Mouse (Mus musculus) midbrain, postnatal 0 days (tissue): ENCODE measurements around the gene Clca3a1. TPM values are rescaled to one million over a fixed set of nuclear protein-coding genes. Genes with fewer than 3 reads are reported as not detected.

Experiments
- ATAC-seq: fragments of 200-750 bp; cut with Nextera tagmentation; 2 replicates; pipeline ENCODE4 v1.8.0; 2017; ENCODE audit warnings: moderate number of reproducible peaks, mild to moderate bottlenecking, moderate TSS enrichment, moderate library complexity; ENCODE audit not compliant: low FRiP score
- DNase-seq: peaks from one replicate; pipeline ENCODE4 v3.0.0-alpha.2; 2015; ENCODE audit warnings: low spot score
- H3K27ac ChIP-seq: fragments of 300-500 bp; sonication (generic); 2 replicates; pipeline ENCODE4 v1.5.1; 2014; ENCODE audit warnings: low read depth, mild to moderate bottlenecking, low read length, mixed read lengths
- H3K27me3 ChIP-seq: fragments of 300-500 bp; sonication (generic); 2 replicates; pipeline ENCODE4 v1.6.1; 2014; ENCODE audit warnings: low read length, control low read depth, mixed read lengths; ENCODE audit not compliant: insufficient read depth
- H3K36me3 ChIP-seq: fragments of 300-500 bp; sonication (generic); 2 replicates; pipeline ENCODE4 v1.6.1; 2014; ENCODE audit warnings: low read length, control low read depth, mixed read lengths; ENCODE audit not compliant: insufficient read depth
- H3K4me1 ChIP-seq: fragments of 300-500 bp; sonication (generic); 2 replicates; pipeline ENCODE4 v1.6.1; 2014; ENCODE audit warnings: mild to moderate bottlenecking, control low read depth, antibody characterized with exemption, low read length, mixed read lengths; ENCODE audit not compliant: insufficient read depth
- H3K4me2 ChIP-seq: fragments of 300-500 bp; sonication (generic); 2 replicates; pipeline ENCODE4 v1.6.1; 2014; ENCODE audit warnings: low read depth, mild to moderate bottlenecking, low read length, mixed read lengths; ENCODE audit not compliant: poor library complexity, severe bottlenecking
- H3K4me3 ChIP-seq: fragments of 300-500 bp; sonication (generic); 2 replicates; pipeline ENCODE4 v1.5.1; 2014; ENCODE audit warnings: low read depth, mild to moderate bottlenecking, low read length, moderate library complexity
- H3K9ac ChIP-seq: fragments of 300-500 bp; sonication (generic); replicated peaks from 2 replicates; pipeline ENCODE4 v1.6.1; 2014; ENCODE audit warnings: mild to moderate bottlenecking, low read length, moderate library complexity, mixed read lengths; ENCODE audit not compliant: poor library complexity, severe bottlenecking
- H3K9me3 ChIP-seq: fragments of 300-500 bp; sonication (generic); 2 replicates; pipeline ENCODE4 v1.6.1; 2016; ENCODE audit warnings: low read length, control low read depth
- CTCF ChIP-seq: IDR thresholded peaks from 2 replicates; pipeline ENCODE4 v1.5.1; 2016; ENCODE audit warnings: antibody characterized with exemption, mild to moderate bottlenecking
- WGBS: fragments of 180-500 bp; shearing (Covaris S2); extraction: QIAGEN DNeasy Blood & Tissue Kit; methylation state at CpG from one replicate; pipeline ENCODE4 v1.1.7; 2014; 5-methylcytosine and 5-hydroxymethylcytosine counted together
- polyA plus RNA-seq: library from polyadenylated mRNA; unstranded; fragments of >200 nt; fragmentation: Nextera tagmentation; extraction: Ambion mirVana; gene quantifications from 2 replicates; pipeline ENCODE4 v1.2.1, GENCODE M21; 2015
- total RNA-seq: library from RNA; depleted of rRNA; stranded (reverse); fragments of >200 nt; gene quantifications from 2 replicates; pipeline ENCODE4 v1.2.3, GENCODE M21; 2014; rRNA removed

Gene Clca3a1
- total and polyA plus RNA-seq, 2 experiments from 2014 or later: 0.27 to 1.4 TPM

DNA sequence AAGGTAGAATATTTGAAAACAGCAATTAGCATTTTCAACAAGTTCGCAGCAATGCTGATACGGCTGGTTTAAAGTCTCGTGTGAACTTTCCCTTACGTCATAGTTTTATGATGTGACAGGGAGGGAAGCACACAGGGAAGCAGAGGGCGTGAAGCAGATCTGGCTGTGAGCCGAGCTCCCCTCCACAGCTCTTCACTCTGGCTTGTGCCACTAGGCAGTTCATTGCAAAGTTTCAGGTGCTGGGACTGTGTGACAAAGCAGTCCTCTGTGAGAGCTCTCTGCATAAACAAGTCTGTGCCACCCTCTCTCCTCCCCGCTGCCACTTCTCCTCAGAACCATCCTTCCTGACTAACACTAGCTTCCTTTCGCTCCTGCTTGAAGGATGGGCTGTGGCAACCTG, 72.5 kb downstream of the Clca3a1 start:
- ATAC-seq: no peak
- H3K36me3 ChIP-seq: peaks cover 22% of the 10 kb centered on the region
- no peaks in the 10 kb centered on the region for H3K27me3 ChIP-seq
- DNase-seq: no peak
- H3K9me3 ChIP-seq: no peaks in the 10 kb centered on the region
- H3K4me1 ChIP-seq: no peaks in the 10 kb centered on the region
- H3K4me2 ChIP-seq: no peak overlapping the region
- 83% methylated on average over 8 of the region's 8 CpGs for WGBS
- H3K9ac ChIP-seq: no peak overlapping the region
- no peak for TF ChIP-seq CTCF
- H3K4me3 ChIP-seq: no peak overlapping the region
- no peak overlapping the region for H3K27ac ChIP-seq

GRCm38 (mm10) chr3:144687618-144688017, 73.2 kb downstream of the Clca3a1 start:
- no peaks in the 10 kb centered on the region for H3K4me1 ChIP-seq
- no peak overlapping the region for H3K27ac ChIP-seq
- H3K4me3 ChIP-seq: no peak overlapping the region
- no peak overlapping the region for H3K4me2 ChIP-seq
- TF ChIP-seq CTCF: no peak
- no peaks in the 10 kb centered on the region for H3K9me3 ChIP-seq
- no peaks in the 10 kb centered on the region for H3K27me3 ChIP-seq
- peaks cover 18% of the 10 kb centered on the region for H3K36me3 ChIP-seq
- no peak overlapping the region for H3K9ac ChIP-seq
- 92% methylated on average over 9 of the region's 9 CpGs for WGBS
- no peak for ATAC-seq
- no peak for DNase-seq

DNA sequence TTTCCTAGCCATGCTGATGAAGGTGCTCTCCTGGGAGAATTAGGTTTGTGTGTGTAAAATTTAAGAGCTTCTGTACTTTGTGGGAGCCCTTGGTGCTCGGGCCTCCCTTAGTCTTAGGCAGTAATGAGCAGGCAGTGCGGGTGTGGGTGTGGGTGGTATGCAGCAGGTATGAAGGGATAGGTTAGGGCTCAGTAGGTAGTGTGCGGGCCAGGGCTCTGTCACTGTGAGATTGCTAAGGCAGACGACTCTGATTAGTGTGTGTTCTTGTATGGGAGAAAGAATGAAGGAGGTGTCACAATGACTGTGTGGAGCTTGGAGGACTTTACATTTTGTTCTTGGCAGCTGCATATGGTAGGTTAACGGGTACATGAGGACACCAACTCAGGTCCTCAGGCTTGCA, 74.6 kb downstream of the Clca3a1 start:
- H3K27me3 ChIP-seq: no peaks in the 10 kb centered on the region
- no peak overlapping the region for H3K4me3 ChIP-seq
- peaks cover 18% of the 10 kb centered on the region for H3K36me3 ChIP-seq
- DNase-seq: no peak
- no peak for ATAC-seq
- WGBS: 94% methylated on average over 5 of the region's 5 CpGs
- no peaks in the 10 kb centered on the region for H3K4me1 ChIP-seq
- no peak overlapping the region for H3K27ac ChIP-seq
- no peak overlapping the region for H3K9ac ChIP-seq
- no peak for TF ChIP-seq CTCF
- no peak overlapping the region for H3K4me2 ChIP-seq
- no peaks in the 10 kb centered on the region for H3K9me3 ChIP-seq

GRCm38 (mm10) chr3:144683136-144683814, 77.5 kb downstream of the Clca3a1 start:
- Histone ChIP-seq H3K9ac (no peak overlapping the region), H3K9me3 (no peaks in the 10 kb centered on the region), H3K4me3 (no peak overlapping the region), H3K36me3 (peaks cover 8% of the 10 kb centered on the region), H3K4me2 (no peak overlapping the region), H3K27ac (no peak overlapping the region), H3K4me1 (no peaks in the 10 kb centered on the region), H3K27me3 (no peaks in the 10 kb centered on the region)
- TF ChIP-seq CTCF: no peak
- DNase-seq (no peak), ATAC-seq (no peak)
- 94% methylated on average over 12 of the region's 12 CpGs for WGBS

DNA sequence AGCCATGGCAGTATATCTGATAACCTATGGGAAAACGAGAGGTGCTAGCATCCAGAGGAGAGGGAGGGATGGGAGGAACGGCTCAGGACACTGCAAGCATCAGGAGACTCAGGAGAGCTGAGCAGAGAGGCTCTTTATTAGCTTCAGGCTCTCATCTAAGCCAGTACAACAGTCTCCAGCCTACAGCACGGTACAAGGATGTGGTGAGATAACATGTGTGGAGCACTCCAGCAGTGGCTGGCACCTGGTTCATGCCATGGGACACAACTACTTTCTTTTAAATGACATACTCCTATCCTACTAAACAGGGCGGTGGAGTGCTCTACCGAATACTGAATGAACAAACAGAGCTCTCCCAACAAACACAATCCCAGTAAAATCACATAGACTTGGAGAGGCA, 79.2 kb downstream of the Clca3a1 start:
- Histone ChIP-seq H3K27me3 (no peaks in the 10 kb centered on the region), H3K4me3 (no peak overlapping the region), H3K27ac (no peak overlapping the region), H3K4me2 (no peak overlapping the region), H3K9me3 (no peaks in the 10 kb centered on the region), H3K9ac (no peak overlapping the region), H3K36me3 (peaks cover 2% of the 10 kb centered on the region; the same call in 1 of the 2 replicates), H3K4me1 (no peaks in the 10 kb centered on the region)
- ATAC-seq (no peak), DNase-seq (no peak)
- WGBS: 82% methylated on average over 5 of the region's 5 CpGs
- no peak for TF ChIP-seq CTCF

DNA sequence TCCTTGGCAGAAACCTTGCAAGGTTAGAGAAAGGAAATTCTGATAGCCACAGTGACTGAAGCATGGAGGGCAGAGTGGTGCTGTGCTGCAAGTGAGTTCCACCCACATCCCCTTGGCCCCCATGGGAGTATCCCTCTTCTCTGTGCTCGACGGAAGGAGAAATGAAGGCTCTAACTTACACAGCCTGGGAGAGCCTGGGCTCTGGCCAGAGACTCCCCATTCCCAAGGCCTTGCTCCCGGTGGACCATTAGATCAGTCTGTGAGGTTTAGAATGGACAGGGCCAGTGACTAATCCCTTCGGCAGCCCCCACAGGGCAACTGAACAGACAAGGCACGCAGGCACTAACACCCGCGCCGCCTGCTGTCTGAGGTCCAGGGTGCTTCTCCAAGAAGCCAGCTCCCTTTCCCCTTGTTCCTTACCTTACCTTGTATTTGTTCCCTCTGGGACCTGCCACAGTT, 81.0 kb downstream of the Clca3a1 start:
- H3K4me2 ChIP-seq: no peak overlapping the region
- DNase-seq (no peak), ATAC-seq (no peak)
- no peaks in the 10 kb centered on the region for H3K27me3 ChIP-seq
- no peaks in the 10 kb centered on the region for H3K9me3 ChIP-seq
- no peaks in the 10 kb centered on the region for H3K4me1 ChIP-seq
- 0 out of 2 replicates have a peak, but pooled peaks cover 2% of the 10 kb centered on the region for H3K36me3 ChIP-seq
- no peak for TF ChIP-seq CTCF
- 83% methylated on average over 8 of the region's 8 CpGs for WGBS
- no peak overlapping the region for H3K9ac ChIP-seq
- H3K4me3 ChIP-seq: no peak overlapping the region
- no peak overlapping the region for H3K27ac ChIP-seq

Other genes with a start within 250 kb of the Clca3a1 start
- gene Hs2st1, start 190.8 kb downstream of the Clca3a1 start, total RNA-seq: 48.5 and 53.2 TPM in 2 replicates
- 10.7 and 13.4 TPM in 2 replicates for gene Hs2st1, start 190.8 kb downstream of the Clca3a1 start, polyA plus RNA-seq
- 287 and 293 TPM in 2 replicates for gene Selenof, start 190.7 kb downstream of the Clca3a1 start, total RNA-seq
- 596 and 650 TPM in 2 replicates for gene Selenof, start 190.7 kb downstream of the Clca3a1 start, polyA plus RNA-seq
- 96.5 and 111 TPM in 2 replicates for gene Sh3glb1, start 40.6 kb downstream of the Clca3a1 start, total RNA-seq
- 109 and 130 TPM in 2 replicates for gene Sh3glb1, start 40.6 kb downstream of the Clca3a1 start, polyA plus RNA-seq
- 2.8 TPM in 1 of 2 replicates, not detected in the other for gene Clca3a2, start 58.5 kb upstream of the Clca3a1 start, total RNA-seq
- 0.44 TPM in 1 of 2 replicates, not detected in the other for gene Clca3a2, start 58.5 kb upstream of the Clca3a1 start, polyA plus RNA-seq
- gene Clca3b, start 88.4 kb upstream of the Clca3a1 start, total RNA-seq: not detected in 2 replicates
- not detected in 2 replicates for gene Clca3b, start 88.4 kb upstream of the Clca3a1 start, polyA plus RNA-seq
- not detected in 2 replicates for gene Clca4b, start 171.6 kb upstream of the Clca3a1 start, total RNA-seq
- gene Clca4b, start 171.6 kb upstream of the Clca3a1 start, polyA plus RNA-seq: not detected in 2 replicates
- not detected in 2 replicates for gene Clca4a, start 214.1 kb upstream of the Clca3a1 start, total RNA-seq
- gene Clca4a, start 214.1 kb upstream of the Clca3a1 start, polyA plus RNA-seq: 0.07 TPM in 1 of 2 replicates, not detected in the other